Mouse (Mus musculus) midbrain, embryonic 11.5 days (tissue): ENCODE results near the gene Hspe1. TPM values are rescaled to one million over a fixed set of nuclear protein-coding genes. Genes with fewer than 3 reads are reported as not detected.

ENCODE experiments used
- ATAC-seq: fragments of 200-750 bp; cut with Nextera tagmentation; 2 replicates; pipeline ENCODE4 v1.8.0; 2017; ENCODE audit warnings: moderate TSS enrichment, moderate library complexity; ENCODE audit not compliant: low FRiP score
- DNase-seq: peaks from one replicate; pipeline ENCODE4 v3.0.0; 2015; ENCODE audit warnings: low spot score; ENCODE audit errors: missing footprints
- H3K27ac ChIP-seq: fragments of 300-500 bp; sonication (generic); 2 replicates; pipeline ENCODE4 v1.5.1; 2014; ENCODE audit warnings: low read depth, low read length
- H3K27me3 ChIP-seq: fragments of 300-500 bp; sonication (generic); 2 replicates; pipeline ENCODE4 v1.6.1; 2014; ENCODE audit warnings: mild to moderate bottlenecking, low read length, moderate library complexity, mixed read lengths; ENCODE audit not compliant: control insufficient read depth, insufficient read depth
- H3K36me3 ChIP-seq: fragments of 300-500 bp; sonication (generic); 2 replicates; pipeline ENCODE4 v1.6.1; 2014; ENCODE audit warnings: mild to moderate bottlenecking, low read length, moderate library complexity, mixed read lengths; ENCODE audit not compliant: control insufficient read depth, insufficient read depth
- H3K4me1 ChIP-seq: fragments of 300-500 bp; sonication (generic); 2 replicates; pipeline ENCODE4 v1.6.1; 2014; ENCODE audit warnings: low read length; ENCODE audit not compliant: control insufficient read depth, insufficient read depth
- H3K4me2 ChIP-seq: fragments of 300-500 bp; sonication (generic); 2 replicates; pipeline ENCODE4 v1.6.1; 2014; ENCODE audit warnings: mild to moderate bottlenecking, moderate library complexity
- H3K4me3 ChIP-seq: fragments of 300-500 bp; sonication (generic); 2 replicates; pipeline ENCODE4 v1.5.1; 2014; ENCODE audit warnings: low read depth, low read length
- H3K9ac ChIP-seq: fragments of 300-500 bp; sonication (generic); 2 replicates; pipeline ENCODE4 v1.6.1; 2014; ENCODE audit warnings: low read length
- H3K9me3 ChIP-seq: fragments of 300-500 bp; sonication (generic); 2 replicates; pipeline ENCODE4 v1.6.1; 2016; ENCODE audit warnings: low read length; ENCODE audit not compliant: control insufficient read depth
- WGBS: fragments of 180-500 bp; shearing (Covaris S2); extraction: QIAGEN DNeasy Blood & Tissue Kit; methylation state at CpG from one replicate; pipeline ENCODE4 v1.1.7; 2014; 5-methylcytosine and 5-hydroxymethylcytosine counted together
- polyA plus RNA-seq: library from polyadenylated mRNA; unstranded; fragments of >200 nt; fragmentation: Nextera tagmentation; extraction: Ambion mirVana; gene quantifications from 2 replicates; pipeline ENCODE4 v1.2.1, GENCODE M21; 2014

Hspe1 gene
- polyA plus RNA-seq, 1 experiment from 2014 or later, result 517 TPM

GRCm38 (mm10) chr1:55089498-55090064, 1.6 kb downstream of the Hspe1 start:
- 89% methylated on average over 5 of the region's 5 CpGs for WGBS
- H3K27ac ChIP-seq, result no peak overlapping the region
- H3K9ac ChIP-seq, result peak overlapping the region; percentile 93

DNA sequence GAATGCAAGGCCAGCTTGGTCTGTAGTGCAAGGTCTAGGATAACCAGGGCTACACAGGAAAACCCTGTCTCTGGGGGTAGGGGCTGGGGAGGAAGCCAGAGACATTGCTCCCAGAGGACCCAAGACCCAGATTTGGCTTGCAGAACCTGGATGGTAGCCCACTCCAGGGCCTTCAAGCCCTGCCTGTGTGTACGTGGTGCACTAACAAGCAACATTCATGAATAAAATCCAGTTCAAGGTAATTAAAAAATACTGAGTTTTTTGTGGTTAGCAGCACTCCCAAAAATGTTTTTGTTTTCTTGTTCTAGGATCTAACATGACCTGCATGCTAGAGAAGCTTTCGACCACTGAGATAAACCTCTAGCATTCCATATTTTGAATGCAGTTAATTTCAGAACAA, 4.1 kb downstream of the Hspe1 start:
- no peak overlapping the region for H3K4me3 ChIP-seq
- no peaks in the 10 kb centered on the region for H3K9me3 ChIP-seq
- no peak for ATAC-seq
- H3K36me3 ChIP-seq, result peaks cover 8% of the 10 kb centered on the region
- peaks cover 12% of the 10 kb centered on the region for H3K4me1 ChIP-seq
- peak; percentile 53 for DNase-seq
- no peak overlapping the region for H3K9ac ChIP-seq
- WGBS, result 92% methylated on average over 2 of the region's 2 CpGs
- no peak overlapping the region for H3K27ac ChIP-seq
- no peaks in the 10 kb centered on the region for H3K27me3 ChIP-seq
- no peak overlapping the region for H3K4me2 ChIP-seq

More at GRCm38 (mm10) chr1:55089498-55090064, 1.6 kb downstream of the Hspe1 start:
- DNase-seq (peak; percentile 41), ATAC-seq (no peak)
- Histone ChIP-seq H3K4me3 (peak overlapping the region; percentile 81; the same call in 1 of the 2 replicates), H3K27me3 (no peaks in the 10 kb centered on the region), H3K4me2 (peak overlapping the region; percentile 93), H3K36me3 (peaks cover 8% of the 10 kb centered on the region), H3K9me3 (no peaks in the 10 kb centered on the region), H3K4me1 (peaks cover 26% of the 10 kb centered on the region)

DNA sequence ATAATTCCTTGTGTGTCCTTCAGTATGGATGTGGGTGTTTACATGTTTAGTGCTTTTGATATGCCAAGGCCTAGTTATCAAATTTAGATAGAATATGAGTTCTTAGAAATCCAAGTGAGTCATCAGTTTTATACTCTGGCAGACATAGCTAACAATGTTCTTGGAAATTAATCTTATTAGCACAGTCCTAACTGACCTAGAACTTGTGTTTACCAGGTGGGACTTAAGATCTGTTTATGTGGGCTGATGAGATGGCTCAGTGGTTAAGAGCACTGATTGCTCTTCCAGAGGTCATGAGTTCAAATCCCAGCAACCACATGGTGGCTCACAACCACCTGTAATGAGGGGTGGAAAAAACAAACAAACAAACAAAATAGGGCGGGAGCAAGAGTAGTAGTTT, 4.5 kb downstream of the Hspe1 start:
- Histone ChIP-seq H3K4me3 (no peak overlapping the region), H3K4me1 (peaks cover 12% of the 10 kb centered on the region), H3K9me3 (no peaks in the 10 kb centered on the region), H3K27ac (no peak overlapping the region), H3K4me2 (no peak overlapping the region), H3K27me3 (no peaks in the 10 kb centered on the region), H3K36me3 (peaks cover 8% of the 10 kb centered on the region), H3K9ac (no peak overlapping the region)
- peak; percentile 26 for DNase-seq
- ATAC-seq, result no peak
- WGBS, result 90% methylated on average over 1 of the region's 1 CpGs

GRCm38 (mm10) chr1:55106919-55107585, 19.1 kb downstream of the Hspe1 start:
- no peaks in the 10 kb centered on the region for H3K4me1 ChIP-seq
- H3K4me3 ChIP-seq, result no peak overlapping the region
- H3K27ac ChIP-seq, result no peak overlapping the region
- DNase-seq (no peak), ATAC-seq (no peak)
- H3K36me3 ChIP-seq, result no peaks in the 10 kb centered on the region
- no peaks in the 10 kb centered on the region for H3K9me3 ChIP-seq
- no peak overlapping the region for H3K9ac ChIP-seq
- no peak overlapping the region for H3K4me2 ChIP-seq
- H3K27me3 ChIP-seq, result no peaks in the 10 kb centered on the region
- WGBS, result 89% methylated on average over 9 of the region's 9 CpGs

DNA sequence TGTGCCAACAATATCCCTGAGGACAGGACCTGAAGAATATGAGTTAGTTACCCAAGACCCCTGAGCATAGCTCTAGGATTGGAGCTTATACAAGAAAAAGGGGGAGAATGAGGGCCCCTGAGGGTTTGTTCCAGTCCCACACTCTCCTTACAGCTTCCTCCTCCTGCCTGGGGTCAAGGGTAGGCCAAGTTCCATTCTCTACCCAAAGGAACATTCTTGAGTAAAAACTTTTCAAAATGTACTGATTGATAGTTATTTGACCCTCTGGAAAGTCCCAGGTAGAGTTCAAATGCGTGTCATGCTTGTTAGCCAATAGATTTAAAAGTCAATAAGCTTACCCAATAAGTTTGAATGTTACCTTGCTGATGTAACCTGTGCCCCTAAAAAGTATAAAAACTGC, 19.7 kb downstream of the Hspe1 start:
- Histone ChIP-seq H3K4me2 (no peak overlapping the region), H3K9me3 (no peaks in the 10 kb centered on the region), H3K27ac (no peak overlapping the region), H3K27me3 (no peaks in the 10 kb centered on the region), H3K4me1 (no peaks in the 10 kb centered on the region), H3K9ac (no peak overlapping the region), H3K36me3 (no peaks in the 10 kb centered on the region), H3K4me3 (no peak overlapping the region)
- ATAC-seq (no peak), DNase-seq (no peak)
- 89% methylated on average over 1 of the region's 1 CpGs for WGBS

DNA sequence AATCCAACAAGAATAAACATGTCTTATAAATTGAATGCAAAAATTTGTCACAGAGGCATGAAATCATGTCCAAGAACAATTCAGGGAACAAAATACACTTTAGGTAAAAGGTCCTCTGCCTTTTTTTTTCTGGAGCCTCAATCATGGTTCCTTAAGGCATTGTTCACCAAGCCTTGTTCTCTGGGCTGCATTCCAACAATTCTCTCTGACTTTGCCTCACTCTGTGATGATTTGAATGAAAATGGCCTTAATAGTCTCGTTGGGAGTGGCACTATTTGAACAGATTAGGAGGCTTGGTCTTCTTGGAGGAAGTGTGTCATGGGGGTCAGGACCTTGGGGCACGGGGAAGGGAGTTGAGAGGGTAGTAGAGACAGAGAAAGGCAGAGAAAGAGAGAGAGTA, 20.5 kb downstream of the Hspe1 start:
- no peaks in the 10 kb centered on the region for H3K27me3 ChIP-seq
- DNase-seq, result no peak
- no peak overlapping the region for H3K9ac ChIP-seq
- H3K4me1 ChIP-seq, result no peaks in the 10 kb centered on the region
- H3K4me3 ChIP-seq, result no peak overlapping the region
- no peak overlapping the region for H3K27ac ChIP-seq
- H3K4me2 ChIP-seq, result no peak overlapping the region
- ATAC-seq, result no peak
- no peaks in the 10 kb centered on the region for H3K36me3 ChIP-seq
- no peaks in the 10 kb centered on the region for H3K9me3 ChIP-seq
- WGBS, result 12% methylated on average over 2 of the region's 2 CpGs

- H3K9ac ChIP-seq, result no peak overlapping the region
- no peak overlapping the region for H3K27ac ChIP-seq
- no peaks in the 10 kb centered on the region for H3K9me3 ChIP-seq
- no peak overlapping the region for H3K4me2 ChIP-seq
- WGBS, result 87% methylated on average over 4 of the region's 4 CpGs
- H3K27me3 ChIP-seq, result no peaks in the 10 kb centered on the region
- H3K36me3 ChIP-seq, result no peaks in the 10 kb centered on the region
- H3K4me1 ChIP-seq, result no peaks in the 10 kb centered on the region
- H3K4me3 ChIP-seq, result no peak overlapping the region
- no peak for DNase-seq
- ATAC-seq, result no peak
Measured at GRCm38 (mm10) chr1:55109066-55109766, 21.3 kb downstream of the Hspe1 start.

- H3K36me3 ChIP-seq, result no peaks in the 10 kb centered on the region
- no peak overlapping the region for H3K4me2 ChIP-seq
- DNase-seq (no peak), ATAC-seq (no peak)
- no peak overlapping the region for H3K9ac ChIP-seq
- H3K4me3 ChIP-seq, result no peak overlapping the region
- 87% methylated on average over 5 of the region's 5 CpGs for WGBS
- H3K27me3 ChIP-seq, result no peaks in the 10 kb centered on the region
- no peaks in the 10 kb centered on the region for H3K9me3 ChIP-seq
- H3K27ac ChIP-seq, result no peak overlapping the region
- no peaks in the 10 kb centered on the region for H3K4me1 ChIP-seq
Measured at GRCm38 (mm10) chr1:55123046-55123445, 35.1 kb downstream of the Hspe1 start.

DNA sequence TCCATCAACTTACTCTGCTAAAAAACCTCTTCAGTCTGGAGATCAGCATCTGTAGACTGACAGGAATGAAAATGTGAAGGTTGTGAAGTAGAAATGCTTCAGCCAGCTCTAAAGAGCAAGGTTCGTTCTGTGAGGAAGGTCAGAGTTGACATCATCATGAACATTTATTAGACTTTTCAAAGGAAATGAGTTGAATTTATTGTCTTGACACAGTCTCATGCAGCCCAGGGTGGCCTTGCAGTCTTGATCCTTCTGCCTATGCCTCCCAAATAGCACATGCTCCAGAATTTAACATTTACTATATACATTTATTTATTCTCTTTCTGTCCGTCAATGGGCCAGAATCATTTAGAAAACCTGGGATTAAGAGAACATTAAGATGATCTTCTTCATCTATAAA, 35.6 kb downstream of the Hspe1 start:
- H3K9ac ChIP-seq, result no peak overlapping the region
- no peaks in the 10 kb centered on the region for H3K27me3 ChIP-seq
- H3K36me3 ChIP-seq, result no peaks in the 10 kb centered on the region
- no peak overlapping the region for H3K4me2 ChIP-seq
- H3K9me3 ChIP-seq, result no peaks in the 10 kb centered on the region
- 92% methylated on average over 2 of the region's 2 CpGs for WGBS
- DNase-seq (no peak), ATAC-seq (no peak)
- no peaks in the 10 kb centered on the region for H3K4me1 ChIP-seq
- no peak overlapping the region for H3K4me3 ChIP-seq
- H3K27ac ChIP-seq, result no peak overlapping the region
